Mouse (Mus musculus) right cerebral cortex, adult 18-20 months (tissue): Measurements from ENCODE around the gene Rps27.
A peak's percentile ranks its signal among the peaks of the same experiment; 100 is the strongest.

Experiments
- DNase-seq: peaks from one replicate; pipeline ENCODE4 v3.0.0; 2022; ENCODE audit warnings: mixed read lengths

The Rps27 gene

GRCm38 (mm10) chr3:90231075-90231474, 17.6 kb upstream of the Rps27 start:
- no peak for DNase-seq

- no peak for DNase-seq
These were observed 10.9 kb upstream of the Rps27 start for GRCm38 (mm10) chr3:90224331-90224730.

- no peak for DNase-seq
These were observed 9.5 kb upstream of the Rps27 start for GRCm38 (mm10) chr3:90222941-90223340.

GRCm38 (mm10) chr3:90222455-90222854, 9.0 kb upstream of the Rps27 start:
- no peak for DNase-seq

- no peak for DNase-seq
These were observed 7.7 kb upstream of the Rps27 start for GRCm38 (mm10) chr3:90221123-90221522.

DNA sequence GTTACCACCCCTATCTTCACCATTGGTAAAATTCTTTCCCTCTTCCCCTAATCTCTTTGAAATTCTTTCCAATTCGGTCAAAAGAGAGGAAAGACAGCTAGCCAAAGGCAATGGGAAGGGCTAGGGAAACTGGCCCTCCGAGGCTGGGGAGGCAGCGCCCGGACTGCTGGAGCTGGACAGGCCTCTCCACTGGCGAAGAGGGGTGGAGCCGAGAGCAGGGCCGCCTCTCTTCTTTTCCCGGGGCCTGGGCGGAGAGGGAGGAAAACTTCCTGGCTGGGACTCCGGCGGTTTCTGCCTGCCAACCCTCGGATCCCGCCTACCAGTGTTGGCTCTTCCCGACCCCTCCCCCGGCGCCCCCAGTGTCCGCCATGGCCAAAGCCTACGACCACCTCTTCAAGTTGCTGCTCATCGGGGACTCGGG, 7.1 kb upstream of the Rps27 start:
- peak; percentile 35 for DNase-seq

GRCm38 (mm10) chr3:90220088-90220487, 6.6 kb upstream of the Rps27 start:
- peak; percentile 26 for DNase-seq

DNA sequence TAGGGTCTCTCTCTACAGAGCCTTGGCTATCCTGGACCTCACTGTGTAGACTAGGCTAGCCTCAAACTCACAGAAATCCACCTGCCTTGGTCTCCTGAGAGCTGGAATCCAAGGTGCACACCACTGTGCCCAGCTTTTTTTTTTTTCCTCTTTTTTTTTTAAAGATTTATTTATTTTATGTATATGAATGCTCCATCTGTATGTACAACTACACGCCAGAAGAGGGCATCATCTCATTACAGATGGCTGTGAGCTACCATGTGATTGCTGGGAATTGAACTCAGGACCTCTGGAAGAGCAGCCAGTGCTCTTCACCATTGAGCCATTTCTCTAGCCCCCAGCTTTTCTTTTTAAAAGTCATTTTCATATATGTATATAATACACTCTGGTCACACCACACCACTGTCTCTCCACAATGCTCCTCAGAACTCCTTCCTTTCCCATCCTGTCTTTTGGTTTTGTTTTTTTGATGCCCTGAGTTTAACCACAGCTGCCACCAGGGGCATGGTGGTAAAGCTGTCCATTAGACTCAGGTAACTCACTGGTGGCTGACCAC, 2.5 kb upstream of the Rps27 start:
- no peak for DNase-seq

DNA sequence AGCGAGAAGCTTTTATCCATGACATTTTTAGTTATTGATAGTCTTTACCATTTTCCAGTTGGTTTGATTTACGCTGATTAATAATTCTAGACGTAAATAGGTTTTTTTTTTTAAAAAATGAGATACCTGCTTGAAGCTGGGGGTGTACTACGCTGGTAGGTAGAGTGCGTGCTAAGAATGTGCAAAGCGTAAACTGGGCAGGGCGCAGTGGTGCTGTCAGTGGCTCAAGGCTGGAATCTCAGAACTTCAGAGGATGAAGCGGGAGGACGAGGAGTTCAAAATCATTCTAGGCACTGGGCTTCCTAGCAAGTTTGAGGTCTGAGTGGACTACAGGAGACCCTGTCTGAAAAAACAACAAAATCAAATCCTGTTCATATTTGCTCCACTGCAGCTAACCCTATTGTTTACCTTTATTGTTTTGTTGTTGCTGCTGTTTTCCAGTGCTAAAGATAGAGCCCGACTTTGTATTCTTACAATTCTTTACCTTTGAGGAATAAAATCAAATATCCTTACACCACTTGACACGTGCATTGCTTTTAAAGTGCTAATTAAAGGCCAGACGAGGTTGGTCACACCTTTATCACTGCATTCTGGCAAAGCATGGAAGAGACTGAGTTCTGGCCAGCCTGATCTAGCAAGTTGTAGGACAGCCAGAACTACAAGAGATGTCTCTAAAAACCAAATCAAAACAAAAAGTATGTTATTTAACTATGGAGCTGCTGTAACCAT, 669 bp upstream of the Rps27 start:
- DNase-seq: peak; percentile 13

DNA sequence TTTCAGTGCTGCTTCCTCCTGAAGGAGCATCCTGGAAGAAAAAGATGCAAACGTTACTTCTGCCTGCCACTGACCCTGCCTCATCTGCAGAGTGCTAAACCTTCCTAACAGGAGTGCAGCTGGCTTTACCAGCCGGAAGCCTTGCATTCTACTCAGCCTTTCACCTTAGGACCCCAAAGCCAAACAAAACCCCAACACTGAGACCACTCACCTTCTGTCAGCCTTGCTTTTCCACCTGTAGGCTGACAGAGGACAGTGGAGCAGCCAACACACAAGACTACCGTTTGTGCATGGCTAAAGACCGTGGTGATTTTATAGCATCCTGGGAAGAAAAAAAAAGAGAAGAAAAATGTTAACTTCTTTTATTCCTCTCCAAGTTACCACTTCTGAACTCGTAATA, 728 bp downstream of the Rps27 start:
- DNase-seq: no peak

- DNase-seq: no peak
These were observed 1.7 kb downstream of the Rps27 start for GRCm38 (mm10) chr3:90211475-90212398.

GRCm38 (mm10) chr3:90209908-90210566, 3.4 kb downstream of the Rps27 start:
- DNase-seq: no peak

GRCm38 (mm10) chr3:90208662-90209061, 4.8 kb downstream of the Rps27 start:
- DNase-seq: no peak

GRCm38 (mm10) chr3:90204582-90204981, 8.9 kb downstream of the Rps27 start:
- no peak for DNase-seq

GRCm38 (mm10) chr3:90203619-90204018, 9.8 kb downstream of the Rps27 start:
- no peak for DNase-seq

- no peak for DNase-seq
These were observed 10.6 kb downstream of the Rps27 start for GRCm38 (mm10) chr3:90202884-90203283.

- DNase-seq: no peak
These were observed 15.9 kb downstream of the Rps27 start for GRCm38 (mm10) chr3:90197548-90197947.

DNA sequence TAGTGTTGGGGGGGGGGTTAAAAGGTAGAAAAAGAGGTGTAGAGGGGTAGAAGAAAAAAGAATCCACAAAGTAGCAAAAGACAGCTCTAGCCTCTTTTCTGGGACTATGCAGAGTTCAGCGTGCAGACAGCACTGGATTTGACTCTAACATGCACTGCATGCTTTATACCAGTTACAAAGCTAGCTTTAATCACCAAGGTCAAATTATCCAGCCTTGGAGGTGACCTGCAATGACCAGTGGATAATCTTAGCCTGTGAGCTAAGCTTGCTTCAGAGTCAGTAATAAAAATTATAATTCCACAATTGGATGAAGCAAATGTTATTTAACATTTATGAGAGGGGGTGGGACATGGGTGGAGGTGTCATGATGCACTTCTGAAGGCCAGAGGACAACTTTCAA, 17.8 kb downstream of the Rps27 start:
- DNase-seq: no peak

GRCm38 (mm10) chr3:90194759-90195158, 18.7 kb downstream of the Rps27 start:
- no peak for DNase-seq

DNA sequence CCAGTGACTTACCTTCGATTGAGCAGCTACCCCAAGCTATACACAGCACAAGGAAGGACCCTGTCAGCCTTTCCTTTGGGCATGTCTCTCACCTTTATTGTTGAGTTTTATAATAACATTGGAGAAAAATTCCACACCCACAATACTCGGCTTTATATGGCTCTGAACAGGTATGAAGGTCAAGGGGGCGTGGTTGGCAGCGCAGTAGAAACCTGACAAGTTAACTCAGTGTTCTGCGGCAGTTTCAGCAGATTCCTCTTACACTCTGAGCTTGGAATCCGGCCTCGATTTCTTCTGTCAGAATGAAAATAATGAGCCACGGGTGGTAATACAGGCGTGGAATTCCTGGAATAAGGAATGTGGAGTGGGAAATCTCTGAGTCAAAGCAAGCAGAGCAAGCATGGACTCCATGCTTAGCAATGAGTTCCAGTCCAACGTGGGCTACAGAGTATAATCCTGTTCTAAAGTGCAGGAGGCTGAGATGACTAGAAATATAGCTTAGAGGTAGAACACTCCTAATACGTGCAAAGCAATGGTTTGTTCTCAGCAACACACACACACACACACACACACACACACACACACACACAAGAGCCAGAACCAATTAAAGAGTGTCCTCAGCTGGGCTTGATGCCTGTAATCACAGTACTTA, 22.5 kb downstream of the Rps27 start:
- DNase-seq: no peak

GRCm38 (mm10) chr3:90183581-90183980, 29.9 kb downstream of the Rps27 start:
- DNase-seq: no peak

DNA sequence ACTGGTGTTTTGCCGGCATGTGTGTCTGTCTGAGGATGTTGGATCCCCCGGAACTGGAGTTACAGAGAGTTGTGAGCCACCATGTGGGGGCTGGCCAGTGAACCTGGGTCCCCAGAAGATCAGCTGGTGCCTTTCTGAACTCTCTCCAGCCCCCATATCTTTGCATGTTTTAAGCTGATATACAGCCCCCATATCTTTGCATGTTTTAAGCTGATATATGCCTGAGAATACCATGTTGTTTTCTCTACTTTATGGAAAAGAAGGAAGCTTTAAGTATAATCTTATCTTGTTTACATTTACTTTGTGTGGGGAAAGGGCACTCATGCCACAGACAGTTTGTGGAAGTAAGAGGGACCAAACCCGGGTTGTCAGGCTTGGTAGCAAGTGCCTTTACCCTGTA, 33.9 kb downstream of the Rps27 start:
- no peak for DNase-seq
